In the genomic region with DNA sequence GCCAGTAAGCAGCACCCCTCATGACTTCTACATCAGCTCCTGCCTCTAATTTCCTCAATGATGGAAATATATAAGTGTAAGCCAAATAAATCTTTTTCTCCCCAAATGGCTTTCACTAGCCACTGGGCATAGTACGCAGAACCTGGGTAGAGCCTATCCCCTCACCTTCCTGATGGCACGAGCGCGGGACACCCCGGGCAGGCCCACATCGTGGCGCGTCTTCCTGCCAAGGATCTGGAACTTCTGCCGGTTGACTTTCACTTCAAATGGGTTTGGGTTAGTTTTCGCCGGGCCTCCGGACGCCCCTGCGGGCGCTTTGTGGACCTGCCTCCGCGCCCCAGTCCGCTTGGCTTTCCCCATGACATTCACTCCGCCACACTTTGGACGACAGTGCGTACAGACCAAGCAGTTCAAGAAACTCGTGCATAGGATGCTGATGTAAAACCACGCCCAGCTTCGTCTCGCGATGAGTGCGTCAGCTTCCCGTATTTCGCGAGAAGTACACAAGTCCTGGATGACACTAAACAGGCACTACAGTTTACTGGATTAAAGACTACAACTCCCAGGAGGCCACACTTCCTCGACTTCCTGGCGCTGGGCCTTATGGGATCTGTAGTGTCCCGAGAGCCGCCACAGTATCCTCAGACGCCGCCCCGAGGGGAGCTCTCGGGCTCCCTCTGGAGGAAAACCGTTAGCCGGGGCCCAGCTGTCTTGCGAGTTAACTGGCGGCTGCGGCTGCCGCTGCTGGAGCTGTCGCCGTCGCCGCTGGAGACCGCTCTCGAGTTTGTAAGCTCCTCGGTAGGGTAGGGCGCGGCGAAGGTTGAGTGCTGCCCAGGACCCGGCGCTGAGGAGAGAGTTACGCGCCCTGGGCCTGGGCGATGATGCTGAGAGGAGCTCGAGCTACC, we compare ENCODE assay signal across 1 mouse cellular context.
A peak's percentile ranks its signal among the peaks of the same experiment; 100 is the strongest.
TF ChIP-seq lines count a peak whose summit lies in the region.

A gene (minus strand): TSS at position 463 of the 905 bp plus-strand sequence.
A gene (plus strand): TSS at position 694 of the 905 bp plus-strand sequence.

TF ChIP-seq in MEL, 35 proteins besides CTCF, POLR2A, EP300 and RAD21 (continued from another document):
- no peak for TF ChIP-seq GABPA (IDR thresholded peaks at IDR 0.05; ENCODE audit: low read depth, low read length)
- peak; percentile 99 for TF ChIP-seq ELF1 (IDR thresholded peaks at IDR 0.05; ENCODE audit: low read depth, low read length)
- TF ChIP-seq JUND (IDR thresholded peaks at IDR 0.05; ENCODE audit: low read depth, low read length): no peak
- TF ChIP-seq GATA1 (IDR thresholded peaks at IDR 0.05; ENCODE audit: low read depth, low read length): peak; percentile 37; the same call in 1 of the 2 replicates
- 0 out of 2 replicates have a peak, but pooled peaks have one; percentile 16 for TF ChIP-seq ZC3H11A (IDR thresholded peaks at IDR 0.05; ENCODE audit: low read depth, low read length)
- TF ChIP-seq MAX (IDR thresholded peaks at IDR 0.05; ENCODE audit: low read length): peak; percentile 91
- peak; percentile 97 for TF ChIP-seq TBP (IDR thresholded peaks at IDR 0.05; ENCODE audit: low read depth, low read length)
- peak; percentile 98 for TF ChIP-seq MYC (IDR thresholded peaks at IDR 0.05; ENCODE audit: low read depth, low read length)
- TF ChIP-seq POLR2AphosphoS2 (IDR thresholded peaks at IDR 0.05; ENCODE audit: low read length): peak; percentile 99
- TF ChIP-seq ETS1 (IDR thresholded peaks at IDR 0.05; ENCODE audit: low read depth, low read length): peak; percentile 43; the same call in 1 of the 2 replicates
